Mouse (Mus musculus): ENCODE data around the gene Il20ra.
"Not testable (repeated sequence)": the region's sequence is repeated elsewhere in the genome, so short reads cannot be mapped to it uniquely, and the experiment has no call there.

Gene Il20ra

DNA sequence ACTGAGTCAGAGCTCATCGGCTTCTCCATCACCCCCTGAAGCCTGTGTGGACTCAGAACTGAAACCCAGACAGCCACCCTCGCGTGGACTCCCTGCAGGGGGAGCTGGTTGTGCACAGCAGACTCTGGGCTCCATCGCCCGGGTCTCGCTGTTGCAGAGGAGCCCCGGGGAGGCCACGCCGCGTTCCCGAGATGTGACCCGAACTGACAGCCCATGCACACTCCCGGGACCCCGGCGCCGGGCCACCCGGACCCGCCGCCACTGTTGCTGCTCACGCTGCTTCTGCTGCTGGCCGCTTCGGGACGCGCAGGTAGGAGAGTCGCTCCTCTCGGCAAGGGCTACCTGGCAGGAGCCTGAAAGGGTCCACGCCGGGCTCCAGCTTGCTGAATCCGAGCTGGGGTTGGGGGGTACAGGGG, at the start of gene Il20ra:
TSS of gene Il20ra (plus strand) at position 150 of the 416 bp plus-strand sequence.
- peak; percentile 69 for DNase-seq

DNA sequence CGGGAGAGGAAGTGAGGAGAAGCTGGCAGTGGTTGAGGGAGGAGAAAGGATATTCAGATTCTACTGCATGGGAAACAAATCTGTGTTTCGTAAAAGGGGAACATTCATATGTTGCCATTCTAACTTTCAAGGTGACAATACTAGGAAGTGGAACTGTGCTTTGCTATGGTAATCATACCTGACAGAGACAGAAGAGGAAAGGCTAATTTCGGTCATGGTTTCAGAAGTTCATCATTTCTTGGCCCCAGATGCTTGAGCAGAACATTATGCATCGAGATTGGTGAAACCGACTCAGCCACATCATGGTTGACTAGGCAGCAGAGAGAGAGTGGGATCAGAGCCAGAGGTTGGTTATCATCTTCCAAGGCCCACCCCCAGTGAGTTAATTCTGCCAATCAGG, 43.4 kb upstream of the Il20ra start:
- no peak for DNase-seq

DNA sequence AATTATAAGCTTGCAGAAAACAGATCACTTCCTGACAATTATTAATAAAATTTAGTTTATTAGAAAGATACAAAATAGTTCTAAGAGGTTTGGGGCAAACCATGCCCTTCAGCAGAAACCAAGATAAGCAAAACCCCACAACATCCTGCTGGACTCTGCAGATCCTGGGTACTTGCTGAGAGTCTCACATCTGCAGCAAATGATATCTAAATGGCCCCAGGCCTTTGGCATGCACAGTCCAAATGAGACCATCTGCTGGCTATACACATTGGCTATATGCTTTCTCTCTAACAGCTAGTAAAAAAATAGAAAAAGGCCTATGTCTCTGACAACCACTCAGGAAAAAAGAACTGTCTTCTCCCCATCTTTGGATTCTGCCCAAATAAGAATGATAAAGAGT, 40.4 kb upstream of the Il20ra start:
- DNase-seq = no peak

DNA sequence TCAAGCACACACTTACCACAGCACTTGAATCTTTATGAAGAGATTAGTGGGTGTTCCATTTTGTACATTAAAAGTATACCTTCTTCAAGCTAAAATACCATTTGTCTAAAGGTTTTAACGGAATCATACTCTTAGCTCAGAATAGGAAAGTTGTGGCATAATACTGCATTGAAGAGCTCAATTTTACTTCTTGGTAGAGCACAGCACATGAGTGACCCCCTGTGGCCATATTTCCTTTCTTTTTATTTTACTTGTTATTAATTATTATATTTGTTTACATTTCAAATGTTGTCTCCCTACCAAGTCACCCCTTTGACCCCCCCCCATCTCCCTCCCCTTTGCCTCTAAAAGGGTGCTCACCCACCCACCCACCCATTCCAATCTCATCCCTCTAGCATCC, 39.2 kb upstream of the Il20ra start:
- DNase-seq = no peak

DNA sequence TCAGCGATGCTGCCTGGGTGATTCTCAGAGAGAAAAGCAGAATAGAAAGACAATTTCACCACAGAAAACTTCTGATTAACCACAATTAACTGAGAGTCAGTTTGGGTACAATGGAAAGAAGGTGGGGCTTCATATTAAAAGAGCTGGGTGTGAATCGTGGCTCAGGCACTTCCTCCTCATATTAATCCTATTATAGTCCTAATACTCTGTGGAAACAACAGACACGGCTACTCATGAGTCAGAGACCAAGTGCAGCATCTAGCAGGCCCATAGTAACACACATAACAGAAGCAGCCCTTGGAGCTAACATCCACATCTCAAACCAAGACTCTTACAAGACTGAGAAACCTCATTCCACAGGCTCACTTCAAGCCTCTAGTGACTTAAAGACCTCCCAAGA, 24.7 kb upstream of the Il20ra start:
- DNase-seq = no peak

DNA sequence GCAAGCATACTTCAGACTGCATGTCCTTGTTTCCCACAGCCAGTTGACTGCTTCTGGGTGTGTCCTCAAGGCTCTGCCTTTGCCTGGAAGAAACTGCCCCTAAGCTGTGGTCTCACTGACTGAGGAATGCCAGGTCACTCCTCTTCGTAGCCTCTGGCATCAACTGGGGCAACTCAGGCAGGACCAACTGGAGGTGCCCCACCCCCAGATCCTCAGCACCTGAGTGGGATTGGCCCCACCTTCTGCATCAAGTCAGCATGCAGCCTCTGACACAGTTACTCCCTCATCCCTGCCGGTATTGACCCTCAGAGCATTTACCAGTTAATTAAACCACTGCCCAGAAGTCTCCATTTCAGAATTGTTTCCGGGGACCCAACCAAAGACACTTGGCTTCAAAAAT, 21.1 kb upstream of the Il20ra start:
- no peak for DNase-seq

DNA sequence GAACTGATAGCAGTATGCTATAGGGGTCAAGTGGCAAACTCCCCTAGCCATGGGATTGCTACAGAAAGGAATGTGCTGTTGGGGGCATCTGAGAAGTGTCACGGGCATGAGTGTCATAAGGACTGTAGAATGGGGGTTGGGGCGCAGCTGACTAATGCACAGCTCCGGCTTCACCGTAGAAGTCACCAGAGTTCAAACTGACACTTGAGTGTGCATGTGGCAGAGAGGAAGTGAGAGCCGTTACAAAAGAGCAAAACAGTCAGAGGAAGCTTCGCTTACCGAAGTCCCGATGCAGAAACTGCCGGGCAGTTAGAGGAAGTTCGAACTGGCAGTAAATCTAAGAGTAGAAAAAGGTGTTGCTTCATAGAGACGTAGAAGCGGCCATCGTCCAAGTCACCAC, 20.6 kb upstream of the Il20ra start:
- DNase-seq = no peak

DNA sequence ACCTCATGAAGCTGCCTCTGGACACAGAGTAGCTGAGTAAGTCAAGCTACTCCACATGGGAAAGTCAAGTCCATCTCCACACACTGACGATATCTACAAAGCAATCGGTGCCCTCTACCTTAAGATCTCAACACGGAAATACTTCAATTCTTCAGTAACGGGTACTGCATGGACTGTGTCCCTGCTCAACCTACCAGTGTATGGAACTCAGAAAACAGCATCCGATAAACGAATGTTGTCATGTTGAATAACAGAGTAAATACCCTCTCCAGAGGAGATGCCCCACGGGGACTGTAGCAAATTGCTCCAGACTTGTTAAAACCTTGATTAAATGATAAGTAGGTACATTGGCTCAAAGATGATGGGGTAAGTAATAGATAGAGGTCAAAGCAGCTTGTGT, 20.0 kb upstream of the Il20ra start:
- DNase-seq = no peak

DNA sequence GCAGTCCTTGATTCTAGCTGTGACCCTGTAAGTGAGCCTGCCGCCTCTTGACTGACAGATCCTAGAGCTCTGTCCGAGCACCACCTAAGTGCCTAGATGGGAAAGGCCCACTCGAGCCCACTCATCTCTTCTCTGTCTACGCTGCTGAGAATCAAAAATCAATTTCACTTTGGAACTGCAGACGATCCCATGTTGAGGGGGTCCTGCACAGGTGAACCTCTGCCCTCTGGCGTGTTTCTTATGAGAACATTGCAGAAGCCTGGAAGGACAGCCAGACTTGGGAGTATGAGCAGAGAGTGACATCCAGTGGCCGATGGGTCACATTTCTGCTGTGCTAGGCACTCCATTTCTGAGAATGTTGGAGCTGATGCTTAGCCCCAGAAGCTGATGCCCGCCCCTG, 19.4 kb upstream of the Il20ra start:
- peak; percentile 16 for DNase-seq

DNA sequence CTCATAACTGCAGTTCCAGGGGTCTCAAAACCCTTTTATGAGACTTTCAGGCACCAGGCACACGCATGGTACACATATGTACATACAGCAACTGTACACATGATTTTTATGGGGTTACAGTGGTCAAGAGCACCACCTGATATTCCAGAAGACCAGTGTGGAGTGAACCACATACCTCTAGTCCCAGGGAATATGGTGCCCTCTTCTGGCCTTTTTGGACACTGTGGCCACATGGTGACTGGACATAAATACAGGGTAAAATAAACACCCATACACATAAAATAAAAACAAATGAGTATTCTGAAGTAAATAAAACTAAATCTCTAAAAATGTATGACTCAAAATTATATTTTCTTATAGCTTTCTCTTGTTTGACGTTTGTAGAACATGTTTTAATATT, 18.7 kb upstream of the Il20ra start:
- DNase-seq = no peak

DNA sequence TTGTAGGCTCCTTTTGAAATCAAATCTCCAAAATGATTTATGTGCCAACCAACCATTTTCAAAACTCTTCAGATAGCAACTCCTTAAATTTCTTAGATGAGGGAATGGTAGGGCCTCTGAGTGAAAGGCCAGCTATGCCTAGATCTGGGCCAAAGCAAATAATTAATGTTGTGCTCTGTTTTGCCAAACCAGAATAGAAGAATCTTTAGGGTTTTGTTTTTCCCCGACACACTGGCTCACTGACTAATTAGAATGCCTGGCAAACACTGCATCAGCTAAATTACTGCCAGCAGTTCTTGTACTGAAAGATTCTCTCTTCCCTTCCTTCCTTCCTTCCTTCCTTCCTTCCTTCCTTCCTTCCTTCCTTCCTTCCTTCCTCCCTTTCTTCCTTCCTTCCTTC, 13.0 kb upstream of the Il20ra start:
- no peak for DNase-seq

DNA sequence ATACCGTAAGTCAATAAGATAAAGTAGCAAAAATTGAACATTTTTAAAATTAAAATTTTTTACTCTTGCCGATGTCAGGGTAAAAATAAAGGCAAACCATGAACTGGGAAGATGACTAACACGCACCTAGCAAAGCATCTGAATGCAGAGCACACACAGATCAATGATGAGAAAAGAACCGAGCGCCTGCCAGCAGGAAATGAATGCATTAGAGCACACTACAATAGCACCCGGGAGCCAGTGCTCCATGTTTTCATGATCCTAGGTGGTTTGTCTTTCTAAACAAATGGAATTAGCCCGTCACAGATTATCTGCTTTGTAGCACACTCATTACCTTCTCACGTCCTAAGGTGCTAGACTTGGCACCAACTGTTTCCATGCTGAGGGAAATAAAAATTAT, 7.9 kb upstream of the Il20ra start:
- no peak for DNase-seq

DNA sequence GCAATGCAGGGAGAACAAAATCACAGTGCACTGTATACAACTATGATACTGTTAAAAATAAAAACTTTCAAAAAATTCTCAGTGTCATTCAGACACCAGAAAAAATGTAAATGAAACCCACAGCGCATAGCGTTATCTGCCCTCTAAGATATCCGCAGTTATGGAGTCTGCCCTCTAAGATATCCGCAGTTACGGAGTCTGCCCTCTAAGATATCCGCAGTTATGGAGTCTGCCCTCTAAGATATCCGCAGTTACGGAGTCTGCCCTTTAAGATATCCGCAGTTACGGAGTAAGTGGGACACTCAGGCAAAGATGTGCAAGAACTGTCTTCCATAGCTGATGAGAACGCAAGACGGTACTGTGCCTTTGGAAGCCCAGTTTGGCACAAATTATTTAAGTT, 4.6 kb upstream of the Il20ra start:
- no peak for DNase-seq

DNA sequence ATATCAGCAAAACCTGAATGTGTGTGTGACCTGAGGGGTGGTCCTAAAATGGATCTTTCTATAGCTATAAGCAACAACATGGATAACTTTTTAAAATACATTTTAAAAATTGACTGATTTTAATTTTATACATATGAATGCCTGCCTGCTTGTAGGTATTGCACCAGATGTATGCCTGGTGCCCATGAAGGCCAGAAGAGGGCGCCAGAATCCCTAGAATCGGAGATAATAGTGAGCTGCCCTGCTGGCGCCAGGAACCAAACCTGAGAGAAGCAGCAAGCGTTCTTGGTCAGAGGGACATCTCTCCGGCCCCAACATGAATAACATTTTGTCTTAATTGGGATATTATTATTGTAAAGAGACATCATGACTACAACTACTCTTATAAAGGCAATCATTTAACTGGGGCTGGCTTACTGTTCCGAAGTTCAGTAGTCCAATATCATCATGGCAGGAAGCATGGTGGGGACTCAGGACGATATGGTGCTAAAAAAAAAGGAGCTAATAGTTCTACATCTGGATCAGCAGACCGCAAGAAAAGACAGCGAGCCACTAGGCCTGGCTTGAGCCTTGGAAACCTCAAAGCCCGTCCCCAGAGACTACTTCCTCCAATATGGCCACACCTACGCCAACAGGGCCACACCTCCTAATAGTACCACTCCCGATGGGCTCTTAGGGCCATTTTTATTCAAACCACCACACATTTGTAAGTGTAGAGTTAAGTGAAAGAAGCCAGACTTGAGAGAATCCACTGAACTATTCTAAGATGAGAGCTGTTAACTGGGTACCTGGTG, 3.9 kb upstream of the Il20ra start:
- no peak for DNase-seq

DNA sequence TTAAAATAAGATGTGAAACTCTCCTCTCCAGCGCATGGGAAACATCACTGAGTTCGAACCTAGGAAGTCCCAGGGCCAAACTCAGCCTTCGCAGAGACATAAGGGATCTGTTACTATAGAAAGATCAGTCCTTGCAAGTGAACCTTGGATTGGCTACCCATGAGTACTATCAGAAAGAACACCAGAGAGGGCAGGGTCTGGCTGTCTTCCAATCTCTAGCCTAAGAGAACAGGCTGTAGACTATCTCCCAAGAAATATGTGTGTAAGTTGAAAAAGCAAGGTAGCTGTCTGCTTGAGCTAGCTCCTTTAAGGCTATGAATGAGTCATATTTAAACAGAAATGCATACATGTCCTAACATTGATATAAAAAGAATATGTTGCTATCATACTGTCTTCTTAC, 1.4 kb upstream of the Il20ra start:
- DNase-seq = no peak

DNA sequence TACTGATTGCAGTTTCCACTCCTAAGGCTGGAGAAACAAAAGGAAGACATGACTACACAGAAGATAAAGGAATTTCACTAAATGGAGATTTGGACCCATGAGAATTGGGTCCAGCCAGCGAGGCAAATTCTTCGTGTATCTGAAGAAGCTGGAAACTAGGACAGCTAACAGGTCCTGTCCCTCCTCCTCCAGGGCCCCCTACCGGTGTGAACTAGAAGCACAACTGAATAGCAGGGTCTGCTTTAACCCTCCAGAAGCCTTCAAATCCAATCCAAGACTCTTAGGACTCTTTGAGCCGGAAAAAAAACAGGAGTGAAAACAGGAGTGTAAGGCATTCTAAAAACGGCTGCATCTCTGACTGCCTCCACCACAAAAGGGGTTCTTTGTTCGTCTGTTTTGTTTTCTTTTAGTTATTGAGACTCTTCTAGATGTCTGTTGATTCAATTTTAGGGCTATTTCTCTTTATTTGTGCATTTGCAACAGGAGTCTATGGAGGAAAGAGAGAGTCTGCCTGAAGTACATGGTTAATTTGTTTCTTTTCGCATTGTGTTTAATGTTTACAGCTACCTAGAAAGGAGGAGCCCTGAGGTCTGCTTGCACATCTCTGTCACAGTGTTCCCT, 709 bp upstream of the Il20ra start:
- DNase-seq = peak; percentile 11

DNA sequence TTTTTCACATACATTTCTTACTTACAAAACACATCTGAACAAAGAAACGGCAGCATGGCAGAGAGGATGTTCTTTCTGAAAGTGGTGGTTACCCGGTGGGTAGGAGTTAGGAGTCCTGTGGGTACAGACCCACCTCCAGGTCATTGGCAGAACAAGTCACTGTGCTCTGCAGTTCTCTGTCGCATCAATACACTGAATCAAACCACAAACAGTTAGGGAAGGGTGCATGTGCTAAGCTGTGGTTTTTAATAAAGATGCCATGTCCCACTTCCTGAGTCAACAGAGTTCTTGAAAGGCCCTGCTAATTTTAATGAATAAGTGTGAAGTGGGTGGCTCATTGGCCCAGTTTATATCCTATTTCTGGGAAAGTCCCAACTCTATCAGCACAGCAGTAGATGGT, 6.3 kb downstream of the Il20ra start:
- DNase-seq = no peak

DNA sequence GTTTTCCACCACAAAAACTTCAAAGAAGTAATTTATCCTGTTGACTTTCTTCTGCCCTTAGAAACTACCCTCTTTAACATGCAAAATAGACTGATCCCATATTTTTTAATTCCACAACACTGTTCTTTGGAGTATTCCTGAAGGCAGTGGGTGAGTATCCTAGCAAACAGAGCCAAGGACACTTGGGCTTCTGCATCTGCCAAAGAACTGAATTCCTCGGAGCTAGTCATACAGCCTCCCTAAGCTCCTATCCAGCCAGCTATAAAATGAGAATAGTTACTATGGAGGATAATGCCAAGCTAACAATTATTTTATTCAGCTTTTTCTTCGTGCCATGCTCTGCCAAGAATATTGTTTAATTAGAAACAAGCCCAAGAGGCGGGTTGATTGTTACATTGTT, 9.9 kb downstream of the Il20ra start:
- no peak for DNase-seq

DNA sequence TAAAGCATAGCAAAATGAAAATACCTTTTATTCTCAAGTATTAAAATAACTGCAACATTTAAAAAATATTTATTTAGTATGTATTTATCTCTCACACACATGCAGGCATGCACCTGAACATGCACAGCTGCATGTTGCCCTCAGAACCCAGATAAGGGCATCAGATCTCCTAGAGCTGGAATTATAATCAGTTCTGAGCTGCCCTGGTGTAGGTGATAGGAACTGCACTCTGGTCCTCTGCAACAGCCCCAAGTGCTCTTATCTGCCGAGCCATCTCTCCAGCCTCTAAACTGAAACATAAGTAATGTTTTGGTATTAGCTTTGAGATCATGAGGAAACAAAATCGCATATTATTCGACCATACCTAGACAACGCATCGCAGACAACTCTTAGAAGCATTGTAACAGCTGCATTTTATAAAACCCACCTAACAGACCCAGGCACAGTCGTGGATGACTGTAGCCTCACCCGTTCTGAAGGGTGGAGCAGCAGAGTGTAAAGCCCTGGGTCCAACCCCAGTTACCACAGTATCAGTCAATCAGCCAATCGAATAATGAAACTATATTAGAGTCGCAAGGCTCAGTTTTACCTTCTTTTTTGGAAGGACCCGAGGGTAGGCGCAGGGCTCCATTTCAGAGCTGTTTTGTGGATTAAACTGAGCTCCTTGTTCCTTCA, 11.9 kb downstream of the Il20ra start:
- no peak for DNase-seq

DNA sequence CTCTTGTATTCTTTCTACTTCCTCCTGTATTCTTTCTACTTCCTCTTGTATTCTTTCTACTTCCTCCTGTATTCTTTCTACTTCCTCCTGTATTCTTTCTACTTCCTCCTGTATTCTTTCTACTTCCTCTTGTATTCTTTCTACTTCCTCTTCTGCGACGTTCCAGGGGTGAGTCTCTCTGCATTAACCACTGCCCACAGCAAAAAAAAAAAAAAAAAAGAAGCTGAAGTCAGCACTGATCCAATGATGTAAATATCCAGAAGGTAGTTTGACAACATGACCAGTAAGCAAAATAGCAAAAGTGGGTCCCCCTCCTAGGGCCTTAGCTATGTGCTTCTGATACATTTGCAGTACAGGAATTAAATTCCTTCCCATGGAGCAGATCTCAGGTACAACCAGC, 26.1 kb downstream of the Il20ra start:
- DNase-seq = not testable (repeated sequence)

DNA sequence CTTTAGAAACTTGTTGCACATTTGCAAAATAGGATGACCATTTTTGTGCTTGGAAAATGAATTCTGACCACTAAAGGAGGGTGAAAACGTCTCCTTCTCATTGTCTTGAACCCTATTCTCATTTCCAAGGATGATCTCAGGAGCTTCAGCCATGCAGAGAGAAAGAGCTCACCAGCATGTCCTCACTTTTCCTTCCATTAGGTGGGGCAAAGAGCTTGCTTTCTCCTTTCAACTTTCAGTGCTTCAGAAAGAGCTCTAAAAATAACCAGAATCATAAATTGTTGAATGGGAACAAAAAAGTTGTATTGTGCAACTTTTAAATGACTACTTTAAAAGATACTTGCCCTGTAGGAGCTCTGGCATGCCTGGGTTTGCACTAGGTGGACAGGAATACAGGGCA, 33.3 kb downstream of the Il20ra start:
- no peak for DNase-seq

DNA sequence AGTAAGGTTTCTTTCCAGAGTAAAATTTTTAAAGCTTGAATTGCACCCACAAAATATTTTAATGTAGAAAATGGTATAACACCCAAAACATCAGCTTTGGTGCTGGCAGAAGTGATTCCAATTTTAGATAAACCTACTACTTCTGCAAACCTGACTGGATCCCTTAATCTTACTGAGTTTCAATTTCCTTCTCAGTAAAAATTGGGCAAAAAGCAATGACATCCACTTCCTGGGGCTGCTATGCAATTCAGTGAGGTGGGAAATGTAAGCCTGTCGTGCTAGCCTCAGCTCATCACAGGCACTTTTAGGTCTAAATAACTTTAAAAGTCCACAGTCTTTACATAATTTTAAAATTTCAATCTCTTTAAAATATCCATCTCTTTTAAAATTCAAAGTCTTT, 33.8 kb downstream of the Il20ra start:
- no peak for DNase-seq

DNA sequence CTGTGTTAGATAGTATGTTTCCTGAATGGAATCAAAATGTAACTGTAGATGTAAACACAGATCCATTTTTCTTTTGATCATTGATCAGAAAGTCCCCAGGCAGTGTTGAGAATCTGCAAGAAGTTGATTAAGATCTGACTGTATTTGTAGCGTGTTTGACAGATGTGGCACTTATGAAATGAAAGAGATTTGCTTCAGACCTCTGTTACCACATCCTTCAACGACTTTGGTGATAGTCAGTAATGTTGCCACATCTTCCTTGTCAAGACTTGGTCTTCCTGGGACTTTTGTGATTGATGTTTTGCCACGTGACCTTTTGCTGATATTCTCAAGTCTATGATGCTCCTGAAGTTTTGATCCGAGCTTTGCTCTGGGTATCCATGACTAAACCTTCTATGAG, 35.3 kb downstream of the Il20ra start:
- no peak for DNase-seq

DNA sequence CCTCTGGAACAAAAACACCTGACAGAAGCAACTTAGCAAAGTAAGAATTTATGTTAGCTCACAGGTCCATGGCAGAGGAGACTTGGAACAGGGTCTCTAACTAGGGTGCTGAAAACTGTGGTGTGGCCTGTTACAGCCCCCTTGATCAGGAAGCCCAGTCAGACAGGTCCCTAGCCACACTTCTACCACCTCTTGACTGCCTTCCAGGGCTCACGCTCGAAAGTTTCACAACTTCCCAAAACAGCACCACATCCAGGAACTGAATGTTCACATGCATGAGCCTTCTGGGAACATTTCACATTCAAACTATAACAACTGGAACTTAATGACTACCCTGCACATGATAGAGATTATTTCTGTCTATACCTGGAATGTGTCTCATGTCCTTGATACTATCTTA, 53.1 kb downstream of the Il20ra start:
- DNase-seq = no peak

Data from right cerebral cortex, postnatal 14 days (tissue).